Mouse (Mus musculus): ENCODE measurements at regions not wholly inside any gene's neighbourhood (a gene's known extent, or its start where the extent isn't known, plus 50 kb on each side); places are given as distances from the start of the nearest gene placed in this dataset.

GRCm38 (mm10) chr3:139949096-139949495, 743.6 kb downstream of the Stpg2 start:
- TF ChIP-seq CTCF (IDR thresholded peaks at IDR 0.05; ENCODE audit: borderline replicate concordance, insufficient read depth, low read depth, low read length): no peak
- no peak for TF ChIP-seq POLR2A (IDR thresholded peaks at IDR 0.05; ENCODE audit: borderline replicate concordance, insufficient read depth, low read length)

Data from cerebellum, adult 2 months (tissue).